Mouse (Mus musculus) right cerebral cortex, adult 18-20 months (tissue): ENCODE data around the gene Fam180a.

Source experiments
- DNase-seq: peaks from one replicate; pipeline ENCODE4 v3.0.0; 2022; ENCODE audit warnings: mixed read lengths

The Fam180a gene

DNA sequence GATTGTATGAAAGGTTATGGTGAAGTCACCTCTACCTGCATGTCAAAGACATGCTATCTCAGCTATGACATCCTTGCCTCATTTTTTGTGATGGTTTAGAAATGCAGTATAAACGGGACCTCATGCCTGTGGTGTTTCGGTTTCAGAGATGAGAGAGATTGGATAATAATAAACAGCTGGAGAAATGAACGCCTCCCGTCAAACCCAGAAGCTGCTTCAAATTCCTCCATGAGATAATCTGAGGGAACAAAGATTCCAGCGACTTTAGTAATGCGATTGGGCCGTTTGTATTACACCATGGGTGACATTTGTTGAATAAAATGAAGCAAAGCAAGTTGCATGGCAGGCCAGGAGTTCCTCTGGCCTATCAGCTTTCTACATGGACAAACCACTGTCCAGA, 16.5 kb downstream of the Fam180a start:
- DNase-seq: no peak

DNA sequence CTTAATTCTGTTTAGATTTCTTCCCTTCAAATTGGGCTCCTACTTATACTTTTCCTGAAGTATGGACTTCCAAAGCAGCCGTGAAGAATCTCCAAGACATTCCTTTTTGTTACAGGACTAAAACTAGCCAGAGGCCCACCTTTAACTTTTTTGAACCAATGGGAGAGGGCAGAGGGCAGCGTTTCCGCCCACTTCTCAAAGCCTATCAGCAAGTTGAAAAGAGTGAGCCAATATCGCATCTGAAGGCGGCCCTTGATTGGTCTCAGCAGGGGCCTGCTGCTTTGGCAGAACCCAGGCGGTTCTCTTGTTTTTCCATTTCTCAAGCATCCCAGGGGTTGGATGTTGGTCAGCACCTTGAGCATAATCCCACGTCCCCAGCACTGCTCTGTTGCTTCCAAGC, 17.9 kb downstream of the Fam180a start, which contains the start of gene Slc13a4:
Slc13a4 (minus strand) TSS at position 95 of the 400 bp plus-strand sequence.
- DNase-seq: no peak

DNA sequence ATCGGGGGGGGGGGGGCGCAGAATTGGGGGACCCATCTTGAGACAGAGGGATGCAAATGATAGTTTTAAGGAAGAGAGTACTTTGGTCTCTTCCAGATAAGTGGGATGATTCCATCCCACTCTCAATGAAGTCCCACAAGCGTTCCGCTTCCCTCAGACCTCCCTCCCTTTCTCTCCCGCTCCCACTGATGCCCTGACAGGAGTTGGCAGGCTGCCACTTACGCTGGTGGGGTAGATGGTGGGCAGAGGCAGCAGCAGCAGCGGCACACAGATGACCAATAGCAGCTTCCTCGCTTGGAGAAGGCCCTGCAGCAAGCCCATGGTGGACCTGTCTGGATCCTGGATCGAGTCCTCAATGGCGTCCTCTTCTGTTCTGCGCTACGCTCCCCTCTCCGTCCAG, 18.8 kb downstream of the Fam180a start:
- no peak for DNase-seq

DNA sequence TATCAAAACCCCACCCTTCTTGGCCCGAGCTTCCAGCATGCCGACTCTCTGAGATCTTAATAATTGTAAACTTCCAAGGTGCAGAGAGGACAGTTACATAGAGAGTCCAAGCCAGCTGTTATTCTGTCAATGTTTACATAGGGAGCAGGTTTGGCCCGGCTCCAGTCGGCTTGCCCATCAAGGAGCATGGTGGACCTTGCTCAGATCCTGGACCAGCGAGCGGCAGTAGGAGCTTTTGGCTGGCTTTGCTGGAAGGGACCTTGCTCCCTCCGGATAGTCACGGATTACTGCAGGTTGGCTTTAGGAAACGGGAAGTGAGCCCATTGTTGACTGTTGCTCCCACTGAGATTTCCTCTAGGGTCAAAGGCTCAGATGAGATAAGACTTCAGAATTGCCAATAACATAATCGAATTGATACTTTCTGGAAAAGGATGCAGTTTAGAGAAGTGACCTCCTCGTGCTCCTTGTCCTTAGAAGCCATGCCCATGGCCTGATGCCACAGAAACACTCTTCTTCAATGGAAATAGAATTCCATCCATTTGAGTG, 22.5 kb downstream of the Fam180a start:
- no peak for DNase-seq

DNA sequence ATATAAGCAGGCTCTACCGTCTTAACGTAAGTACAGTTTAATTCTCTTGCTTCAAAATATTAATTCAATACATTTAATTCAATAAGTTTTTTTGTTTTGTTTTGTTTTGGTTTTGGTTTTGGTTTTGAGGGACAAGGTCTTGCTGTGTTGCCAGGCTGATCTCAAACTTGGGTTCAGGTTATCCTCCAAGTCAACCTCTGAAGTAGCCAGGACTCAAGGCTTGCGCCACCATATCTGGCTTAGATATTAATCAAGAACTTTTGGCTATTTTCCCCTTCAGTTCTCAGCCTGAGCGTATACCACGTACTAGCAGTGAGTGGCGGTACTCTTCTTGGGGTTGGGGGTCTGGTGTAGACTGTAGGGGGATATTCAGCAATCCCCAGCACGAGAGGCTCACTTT, 23.4 kb downstream of the Fam180a start:
- no peak for DNase-seq

DNA sequence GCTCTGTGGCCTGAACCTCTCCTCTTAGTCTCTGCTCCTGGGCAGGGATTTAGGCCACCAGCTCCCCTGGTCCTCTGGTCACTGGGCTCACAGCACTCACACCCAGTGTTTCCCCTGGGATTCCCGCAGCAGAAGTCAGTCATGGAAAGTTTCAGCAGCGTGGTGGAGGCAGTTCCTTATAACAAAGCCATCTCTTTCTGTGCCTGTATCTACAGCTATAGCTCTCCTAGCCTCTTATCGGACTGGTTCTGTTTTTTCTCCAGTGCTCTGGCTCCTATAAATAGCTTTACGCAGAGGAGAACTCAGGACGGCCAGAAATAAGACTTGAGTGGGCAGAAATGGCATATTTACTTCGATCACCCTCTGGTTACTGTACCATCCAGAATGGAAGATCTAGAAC, 27.6 kb downstream of the Fam180a start:
- DNase-seq: no peak

DNA sequence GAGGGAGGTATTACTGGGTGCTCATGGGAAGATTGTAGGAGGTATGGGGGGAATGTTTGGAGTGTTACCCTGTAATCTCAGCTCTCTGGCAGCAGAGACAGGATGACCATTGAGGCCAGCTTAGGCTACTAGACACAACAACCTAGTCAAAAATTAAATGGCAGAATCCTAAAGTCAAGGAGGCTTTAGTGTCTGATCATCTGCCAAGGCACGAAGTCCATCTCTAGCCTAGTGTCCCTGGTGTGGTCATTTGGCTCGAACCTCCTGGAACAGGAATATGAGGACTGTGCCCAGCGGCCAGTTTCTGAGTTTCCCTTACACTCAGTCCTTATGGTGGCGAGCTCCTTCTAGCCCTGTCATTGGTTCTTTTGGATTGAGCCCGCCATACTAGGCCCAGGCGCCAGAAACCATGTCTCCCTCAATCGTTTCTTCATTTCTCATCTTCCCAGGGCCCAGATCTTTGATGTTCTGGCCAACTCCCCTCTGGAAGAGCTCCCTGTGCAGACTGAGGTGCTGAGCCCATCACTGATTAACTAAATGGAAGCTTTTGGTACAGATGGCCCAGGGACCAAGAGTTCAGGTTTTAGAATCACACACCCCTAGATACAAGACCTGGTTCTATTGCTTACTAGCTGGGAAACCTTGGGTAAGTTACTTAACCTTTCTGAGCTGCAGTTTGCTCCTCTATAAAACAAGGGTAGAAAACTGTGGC, 28.3 kb downstream of the Fam180a start:
- DNase-seq: no peak

DNA sequence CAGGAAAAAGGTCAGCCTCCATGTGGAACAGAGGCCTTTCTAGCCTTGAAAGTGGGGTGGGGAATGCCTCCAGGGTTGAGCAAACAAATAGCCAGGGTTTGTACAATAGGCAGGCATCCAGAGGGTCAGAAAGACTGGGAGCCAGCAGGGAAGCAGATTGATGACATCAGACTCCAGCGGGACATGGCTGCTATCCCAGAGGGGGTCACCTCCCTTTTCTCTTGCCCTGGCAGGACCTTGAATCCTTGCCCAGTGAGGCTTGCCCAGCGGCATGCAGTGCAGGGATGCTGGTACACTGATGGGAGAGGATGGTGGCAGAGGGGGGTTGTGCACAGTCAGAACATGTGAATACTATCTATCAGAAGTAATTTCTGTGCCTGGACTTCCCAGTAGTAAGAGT, 28.9 kb downstream of the Fam180a start:
- peak; percentile 34 for DNase-seq

DNA sequence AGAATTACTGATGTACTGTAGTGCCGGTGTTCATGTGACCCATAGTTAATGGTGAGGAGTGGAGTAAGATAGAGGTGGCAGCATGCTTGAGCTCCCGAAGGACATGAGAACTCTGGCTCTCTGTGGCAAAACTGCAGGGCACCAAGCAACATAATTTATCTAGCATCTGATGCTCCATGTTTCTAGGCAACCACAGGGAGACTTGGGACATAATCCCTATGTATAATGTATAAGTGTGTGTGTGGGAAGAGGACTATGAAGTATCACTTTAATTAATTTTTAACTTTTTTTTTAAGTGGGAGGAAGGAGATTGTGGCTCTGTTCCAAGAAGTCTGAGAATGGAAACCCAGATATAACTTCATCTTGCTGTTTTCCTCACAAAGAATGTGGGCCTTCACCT, 31.0 kb downstream of the Fam180a start:
- DNase-seq: no peak

DNA sequence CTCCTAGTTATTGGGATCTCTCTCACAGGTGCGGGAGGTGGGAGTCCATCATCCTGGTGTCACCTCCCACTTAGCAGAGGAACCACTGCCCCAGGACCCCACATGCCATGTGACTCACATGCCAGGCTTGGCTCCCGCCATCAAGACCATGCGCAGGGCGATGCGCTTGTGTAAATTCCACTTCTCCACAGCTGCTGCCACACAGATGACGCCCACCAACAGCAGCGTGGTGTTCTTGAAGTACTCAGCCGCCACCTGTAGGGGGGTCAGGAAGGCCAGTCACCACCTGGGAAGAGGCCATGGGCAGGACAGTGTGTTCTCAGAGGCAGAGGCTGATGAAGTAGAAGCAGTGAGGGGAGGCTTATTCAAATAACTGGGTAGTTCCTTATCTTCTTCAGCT, 36.3 kb downstream of the Fam180a start:
- DNase-seq: no peak

DNA sequence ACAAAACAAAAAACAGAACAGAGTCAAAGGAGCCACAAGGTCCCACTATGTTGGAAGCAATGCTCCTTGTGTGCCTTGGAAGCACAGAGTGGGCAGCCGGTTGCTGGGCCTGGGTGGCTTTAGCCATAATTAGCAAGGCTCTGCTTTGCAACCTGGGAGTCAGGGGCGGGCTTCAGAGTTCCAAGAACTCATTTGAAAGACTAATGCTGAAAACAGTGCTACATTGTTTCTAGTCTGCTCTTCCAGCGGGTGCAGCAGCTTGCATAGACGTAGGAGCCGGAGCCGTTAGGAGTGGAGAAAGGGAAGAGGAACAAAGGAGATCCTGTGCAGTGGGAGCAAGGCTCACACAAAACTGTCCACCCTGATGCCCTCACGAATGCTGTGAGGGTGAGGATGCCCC, 37.0 kb downstream of the Fam180a start:
- DNase-seq: no peak

DNA sequence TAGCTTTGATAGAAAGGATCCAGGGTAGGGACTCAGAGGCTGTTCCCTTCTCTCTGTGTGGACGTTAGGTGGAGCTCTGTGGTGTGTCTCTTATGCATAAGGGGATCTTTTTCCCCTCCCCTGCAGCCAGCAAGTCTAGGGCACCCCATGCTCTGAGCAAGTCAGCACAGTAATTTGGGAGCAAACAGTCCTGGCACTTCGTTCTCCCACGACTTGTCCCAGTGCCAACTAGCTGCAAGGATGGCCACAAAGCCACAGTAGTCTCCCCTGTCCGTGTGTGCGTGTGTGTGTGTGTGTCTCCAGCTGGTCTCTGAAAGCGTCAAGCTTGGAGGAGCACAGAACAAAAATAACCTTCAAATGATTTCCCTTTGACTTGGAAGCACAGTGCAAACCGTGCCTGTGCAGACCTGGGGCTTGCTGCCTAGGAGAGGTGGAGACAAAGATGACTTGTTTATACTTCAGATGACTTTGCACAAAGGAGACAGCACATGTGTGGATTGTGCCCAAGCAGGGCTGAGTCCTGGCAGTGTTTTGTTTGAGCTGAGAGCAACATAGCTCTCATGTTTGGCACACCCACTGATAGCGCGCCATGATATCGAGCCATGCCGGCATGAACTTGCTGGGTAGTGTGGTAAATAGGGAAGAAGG, 37.7 kb downstream of the Fam180a start:
- peak; percentile 53 for DNase-seq

DNA sequence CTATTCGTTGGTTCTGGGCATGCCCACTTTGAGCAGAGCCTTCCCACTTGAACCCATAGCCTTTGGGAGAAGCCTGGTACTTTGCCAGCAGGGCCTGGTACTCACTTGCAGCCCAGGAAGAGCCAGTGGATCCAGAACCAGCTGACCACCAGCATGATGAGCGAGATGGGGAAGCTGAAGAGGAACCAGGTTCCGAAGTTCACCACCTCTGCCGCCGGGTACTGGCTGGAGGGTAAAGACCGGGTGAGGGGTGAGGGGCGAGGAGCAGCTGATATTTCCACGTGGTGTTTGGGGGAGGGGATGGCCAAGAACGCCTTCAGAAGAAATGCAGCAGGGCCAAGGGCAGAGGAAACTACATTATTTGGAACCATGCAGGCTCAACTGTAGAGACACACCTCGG, 46.6 kb downstream of the Fam180a start:
- no peak for DNase-seq

DNA sequence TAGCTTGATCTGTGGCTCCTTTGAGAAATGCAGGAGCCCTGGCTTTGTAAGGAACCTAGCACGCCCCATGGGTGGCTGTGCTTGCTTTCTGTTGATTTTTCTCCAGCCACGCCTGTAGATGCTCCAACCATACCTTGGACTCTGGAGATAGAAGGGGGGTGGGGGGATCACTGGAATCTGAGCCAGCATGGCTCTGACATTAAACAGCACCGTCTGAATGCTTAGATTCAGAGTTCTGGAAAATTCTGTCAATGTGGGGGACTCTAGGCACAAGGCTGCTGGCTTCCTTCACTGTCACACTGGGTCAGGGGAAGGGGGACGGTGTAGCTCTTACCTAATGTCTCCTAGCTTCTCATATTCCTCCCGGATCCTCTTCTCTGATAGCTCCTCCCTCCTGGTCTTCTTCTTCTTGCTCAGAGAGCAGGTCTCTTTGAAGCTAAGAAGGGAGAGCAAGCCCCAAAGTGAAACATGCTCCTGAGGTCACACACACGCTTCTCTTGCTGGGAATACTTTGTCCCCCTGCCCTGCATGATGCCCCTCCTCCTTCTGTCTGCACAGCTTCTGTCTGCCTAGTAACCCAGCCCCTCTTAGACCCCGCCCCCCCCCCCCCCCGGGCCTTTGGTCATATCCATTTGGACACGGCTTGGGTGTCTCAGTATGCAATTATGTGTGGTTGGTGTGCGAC, 47.9 kb downstream of the Fam180a start:
- no peak for DNase-seq

DNA sequence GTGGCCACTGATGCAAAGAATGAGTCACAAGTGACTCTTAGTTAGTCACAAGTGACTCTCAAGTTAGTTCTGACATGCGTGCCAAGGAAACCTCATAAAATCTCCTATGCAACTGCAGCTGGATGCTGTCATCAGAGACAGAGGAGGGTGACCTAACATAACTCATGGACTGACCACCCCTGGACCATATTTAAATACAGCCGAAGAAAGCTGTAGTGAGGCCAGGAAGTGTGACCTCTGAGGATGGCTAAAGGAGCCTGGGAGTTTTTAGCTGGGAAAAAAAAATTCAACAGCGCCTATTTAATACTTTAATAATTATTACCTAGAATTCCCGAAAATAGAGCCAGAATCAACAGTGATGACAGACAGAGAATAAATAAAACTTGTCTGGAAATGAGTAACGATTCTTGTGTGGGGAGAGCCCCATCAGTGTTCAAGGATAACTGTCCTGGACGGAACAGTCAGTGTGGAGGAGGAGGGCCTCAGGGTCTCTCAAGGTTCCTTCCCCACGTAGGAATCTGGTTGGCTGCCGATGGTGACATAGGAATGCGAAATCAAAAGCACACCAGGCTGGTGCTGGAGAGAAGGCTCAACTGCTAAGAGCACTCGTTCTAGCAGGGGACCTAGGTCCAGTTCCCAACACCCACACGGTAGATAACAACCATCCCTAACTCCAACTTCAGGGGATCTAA, 52.4 kb downstream of the Fam180a start:
- no peak for DNase-seq

DNA sequence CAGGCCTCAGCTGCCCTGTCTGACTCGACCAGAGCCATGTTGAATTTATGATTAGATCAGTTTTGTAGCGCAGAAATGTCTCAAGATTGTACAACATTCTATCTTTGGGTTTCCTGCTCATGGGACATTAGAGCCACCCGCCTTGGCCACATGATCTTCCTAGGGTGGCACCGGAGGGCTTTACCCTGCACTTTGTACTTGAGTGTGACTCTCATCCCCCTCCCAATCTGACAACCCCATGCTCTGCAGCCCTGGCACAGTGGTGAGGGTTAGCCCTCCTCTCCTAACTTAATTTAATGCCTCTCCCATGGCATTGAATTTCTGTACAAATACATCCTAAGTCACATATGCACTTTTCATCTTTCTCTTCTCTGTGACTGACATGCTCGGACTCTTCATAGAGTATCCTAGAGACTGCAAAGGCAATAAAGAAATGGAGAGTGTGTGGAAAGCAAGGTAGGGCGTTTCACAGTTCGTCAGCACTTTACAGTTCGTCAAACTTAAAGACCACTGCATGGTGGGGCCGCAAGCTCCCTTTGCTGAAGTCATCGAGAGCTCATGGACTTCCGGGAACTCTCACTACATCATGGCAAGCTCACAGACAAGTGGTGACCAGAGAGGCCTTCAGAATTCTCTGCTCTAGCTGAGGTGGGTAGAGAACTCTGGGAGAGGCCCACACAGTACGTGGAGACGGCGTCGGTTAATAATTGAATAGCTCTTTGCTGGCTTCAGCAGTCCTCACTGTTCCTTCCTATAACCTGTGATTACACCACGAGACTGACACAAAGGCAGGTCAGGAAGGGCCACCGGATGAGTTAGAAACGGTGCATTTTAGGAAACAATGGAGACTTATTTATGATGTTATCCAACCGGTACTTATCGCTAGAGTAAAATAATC, 53.8 kb downstream of the Fam180a start:
- no peak for DNase-seq

DNA sequence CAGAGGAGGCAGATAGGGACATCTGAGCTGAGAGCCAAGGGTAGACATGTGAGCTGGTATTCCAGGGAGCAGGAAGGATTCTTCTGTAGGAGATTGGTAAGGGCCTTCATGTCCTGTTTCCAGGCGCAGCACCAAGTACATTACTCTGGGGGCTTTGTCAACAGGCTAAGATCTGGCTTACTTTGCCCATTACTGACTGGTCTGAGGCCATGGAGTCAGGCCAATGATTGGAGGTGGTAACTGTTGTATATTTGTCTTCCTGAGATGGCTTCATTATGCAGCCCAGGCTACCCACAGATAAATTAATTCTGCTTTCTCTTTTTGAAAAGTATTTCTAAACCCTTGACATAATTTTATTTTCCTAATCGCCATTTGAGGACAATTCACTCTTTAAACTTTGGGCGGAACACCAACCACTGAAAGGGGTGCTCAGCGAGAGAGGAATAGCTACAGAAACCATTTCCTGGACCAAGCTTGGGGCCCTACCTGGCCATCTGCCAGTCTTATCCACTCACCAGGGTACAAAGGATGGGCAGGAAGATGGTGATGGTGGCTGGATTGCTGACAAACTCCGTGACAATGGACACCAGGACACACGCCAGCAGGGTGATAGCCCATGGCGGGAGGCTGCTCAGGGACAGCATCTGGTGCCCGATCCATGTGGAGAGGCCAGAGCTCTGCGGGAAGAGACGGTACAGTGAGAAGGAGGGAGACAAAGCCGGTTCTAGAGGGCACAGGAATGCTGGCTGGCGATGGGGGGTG, 54.7 kb downstream of the Fam180a start:
- DNase-seq: no peak

DNA sequence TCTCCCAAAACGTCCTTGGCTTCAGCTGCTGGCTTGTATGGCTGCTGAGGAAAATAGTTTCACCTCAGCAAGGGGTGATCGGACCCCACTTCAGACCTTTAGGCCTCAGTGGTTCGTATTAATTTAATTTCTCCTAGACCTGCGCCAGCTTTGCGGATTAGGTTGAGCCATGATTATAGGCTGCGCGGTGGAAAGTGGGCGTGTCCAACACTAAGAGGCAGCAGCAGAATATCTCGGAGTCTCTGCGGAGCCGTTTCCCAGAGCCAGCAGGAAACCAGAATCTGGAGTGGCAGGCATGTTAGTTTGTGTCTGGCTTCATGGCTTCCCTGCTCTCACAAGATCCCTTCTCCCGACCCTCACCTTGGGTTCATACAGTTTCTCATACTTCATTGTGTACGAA, 56.3 kb downstream of the Fam180a start:
- no peak for DNase-seq

DNA sequence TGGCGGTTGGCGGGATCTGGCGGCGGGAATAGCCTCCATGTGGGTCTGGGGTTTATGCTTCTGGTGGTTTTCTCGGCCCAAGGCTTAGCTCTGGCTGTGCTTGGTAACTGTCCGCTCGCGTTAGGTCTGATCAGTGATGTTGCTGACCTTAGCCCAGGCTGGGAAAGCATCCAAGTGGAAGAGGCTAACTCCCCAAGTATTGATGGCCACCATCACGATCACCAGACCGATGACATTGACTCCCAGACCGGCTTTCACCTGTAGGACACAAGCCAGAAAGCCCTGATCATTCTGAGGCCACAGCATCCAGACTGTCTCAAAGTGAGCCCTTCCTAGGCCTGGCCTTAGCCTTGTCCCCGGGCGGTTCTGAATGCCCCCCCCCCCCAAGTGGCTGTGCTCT, 57.2 kb downstream of the Fam180a start:
- no peak for DNase-seq

DNA sequence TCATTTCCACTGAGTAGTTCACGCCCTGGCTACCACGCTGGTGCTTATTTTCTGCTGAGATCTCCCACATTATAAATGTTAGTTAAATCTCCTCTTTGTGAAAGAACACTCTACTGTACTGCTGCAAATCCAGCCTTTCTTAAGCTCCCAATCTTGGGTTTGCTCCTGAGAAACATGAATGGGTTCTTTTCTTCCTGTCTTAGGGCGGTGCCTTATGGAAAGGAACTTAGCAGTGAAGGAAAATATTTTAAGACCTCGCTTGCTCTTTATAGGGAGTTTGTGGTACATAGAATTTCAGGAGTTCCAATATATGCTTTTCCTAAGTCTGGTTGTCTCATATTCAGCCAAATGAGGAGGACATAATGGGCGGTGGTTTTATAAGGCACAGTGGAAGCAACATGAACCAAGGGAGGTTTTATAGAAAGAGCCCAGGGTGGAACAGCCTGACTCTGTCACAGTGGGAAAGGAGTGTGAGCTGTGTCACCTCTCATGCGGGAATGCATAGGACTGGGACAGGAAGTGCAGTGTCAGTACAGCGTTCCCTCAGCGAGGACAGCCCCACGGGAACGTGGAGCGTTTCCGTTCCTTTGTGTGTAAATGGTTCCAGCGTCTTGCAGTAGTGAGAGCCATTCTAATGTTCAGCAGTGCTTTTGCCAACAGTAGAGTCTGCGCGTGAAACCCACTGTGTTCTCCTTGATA, 60.2 kb downstream of the Fam180a start:
- no peak for DNase-seq
